Mouse (Mus musculus): ENCODE data around the gene Olfr545.
"Not testable (repeated sequence)": the region's sequence is repeated elsewhere in the genome, so short reads cannot be mapped to it uniquely, and the experiment has no call there.

Olfr545 gene

DNA sequence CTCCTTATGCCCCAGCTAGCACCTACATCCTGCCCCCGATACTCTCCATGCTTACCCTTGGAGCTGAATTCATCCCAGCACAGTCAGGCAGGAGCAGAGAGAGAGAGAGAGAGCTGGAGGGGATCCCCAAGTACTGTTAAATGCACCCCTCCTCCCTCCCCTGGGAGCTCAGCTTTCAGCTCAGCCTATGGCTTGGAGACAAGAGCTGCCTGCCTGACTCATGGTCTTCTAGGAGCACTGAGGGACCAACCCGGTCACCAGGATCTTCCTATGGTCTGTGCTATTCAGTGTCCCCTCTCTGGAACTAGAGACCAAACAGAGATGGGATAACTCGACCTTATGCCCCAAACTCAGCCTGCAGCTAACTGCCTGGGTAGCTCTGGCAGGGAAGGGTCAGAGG, at the start of gene Olfr545:
TSS of gene Olfr545 (minus strand) at position 101 of the 400 bp plus-strand sequence.
- DNase-seq (ENCODE audit: low read depth), result no peak

DNA sequence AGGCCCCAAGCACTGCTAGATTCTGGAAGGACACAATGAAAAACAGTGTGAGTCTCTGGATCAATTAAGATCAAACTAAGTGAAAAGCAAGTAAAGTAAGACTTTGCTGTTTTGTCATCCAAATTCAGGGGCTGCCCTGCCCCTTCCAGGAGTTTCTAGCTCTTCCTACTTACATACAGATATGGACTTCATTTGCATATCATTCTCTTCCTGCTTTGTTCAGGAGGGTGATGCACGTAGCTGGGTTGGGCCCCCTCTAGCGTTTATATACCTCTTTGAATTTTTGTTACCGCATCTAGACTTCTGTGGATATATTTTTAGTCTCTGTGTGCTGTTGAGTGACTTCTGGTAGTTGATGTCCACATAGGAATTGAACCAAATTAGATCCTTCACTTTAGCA, 41.9 kb upstream of the Olfr545 start:
- peak; percentile 17 for DNase-seq (ENCODE audit: low read depth)

DNA sequence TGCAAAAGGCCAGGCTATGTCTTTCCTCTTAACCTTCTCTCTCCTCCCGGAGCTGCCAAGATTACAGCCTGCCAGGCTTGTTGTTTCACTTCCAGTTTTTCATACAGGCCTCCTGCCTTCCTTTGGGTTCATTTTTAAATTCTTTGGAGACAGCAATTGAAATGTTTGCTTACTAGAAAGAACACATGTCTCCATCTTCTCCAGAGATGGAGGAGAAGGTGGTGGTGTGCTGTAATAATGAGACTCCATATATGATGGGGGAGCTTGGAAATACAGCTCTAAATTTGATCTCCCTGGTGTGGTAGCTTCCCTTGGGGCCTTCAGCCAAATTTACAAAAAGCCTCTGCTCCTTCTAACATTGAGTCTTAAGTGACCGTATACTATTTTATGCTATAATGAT, 41.2 kb upstream of the Olfr545 start, which contains the start of gene Olfr548-ps1:
TSS of gene Olfr548-ps1 (plus strand) at position 301 of the 400 bp plus-strand sequence.
- no peak for DNase-seq (ENCODE audit: low read depth)

DNA sequence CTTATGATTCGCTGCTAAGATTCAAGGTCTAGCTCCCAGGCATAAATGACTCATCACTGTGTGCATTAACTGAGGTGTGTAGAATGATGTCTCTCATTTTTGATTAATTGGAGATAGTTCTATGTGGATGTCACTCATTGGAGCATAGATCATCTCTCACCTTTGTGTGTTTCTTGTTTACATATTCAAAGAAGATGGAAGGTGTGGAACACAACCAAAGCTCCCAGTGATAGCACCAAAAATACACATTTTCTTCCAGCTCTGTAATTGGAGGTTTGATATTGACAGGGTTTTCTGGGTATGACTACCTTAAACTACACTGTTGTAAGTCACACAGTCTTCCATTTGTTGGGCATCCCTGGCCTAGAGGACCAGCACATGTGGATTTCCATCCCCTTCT, 35.1 kb upstream of the Olfr545 start, which contains the start of gene Olfr547:
TSS of gene Olfr547 (plus strand) at position 301 of the 400 bp plus-strand sequence.
- no peak for DNase-seq (ENCODE audit: low read depth)

DNA sequence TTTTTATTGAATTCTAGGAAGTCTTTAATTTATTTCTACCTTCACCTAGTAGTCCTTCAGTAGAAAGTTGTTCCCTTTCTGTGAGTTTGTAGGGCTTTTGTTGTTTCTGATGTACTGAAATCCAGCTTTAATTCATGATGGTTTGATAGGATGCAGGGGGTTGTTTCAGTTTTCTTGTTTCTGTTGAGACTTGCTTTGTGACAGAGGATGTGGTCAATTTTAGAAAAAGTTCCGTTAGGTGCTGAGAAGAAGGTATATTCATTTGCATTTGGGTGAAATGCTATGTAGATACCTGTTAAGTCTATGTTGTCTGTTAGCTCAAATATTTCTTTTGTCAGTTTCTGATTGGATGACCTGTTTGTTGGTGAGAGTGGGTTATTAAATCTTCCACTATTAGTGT, 29.7 kb upstream of the Olfr545 start:
- DNase-seq (ENCODE audit: low read depth), result peak; percentile 41

DNA sequence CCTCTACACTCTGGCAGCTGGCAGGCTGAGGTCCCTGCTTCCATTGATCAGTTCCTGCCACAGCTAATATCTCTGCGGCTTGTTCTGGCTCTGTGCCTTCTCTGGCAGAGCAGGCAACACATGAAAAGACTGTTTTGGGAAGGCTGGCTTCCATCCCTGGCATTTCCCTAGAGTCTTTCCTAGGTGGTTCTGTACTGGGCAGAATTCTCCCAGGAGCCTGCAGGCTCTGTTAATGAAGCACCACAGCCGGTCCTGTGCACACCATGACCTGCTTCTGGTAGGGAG, 17.6 kb upstream of the Olfr545 start:
- no peak for DNase-seq (ENCODE audit: low read depth)

DNA sequence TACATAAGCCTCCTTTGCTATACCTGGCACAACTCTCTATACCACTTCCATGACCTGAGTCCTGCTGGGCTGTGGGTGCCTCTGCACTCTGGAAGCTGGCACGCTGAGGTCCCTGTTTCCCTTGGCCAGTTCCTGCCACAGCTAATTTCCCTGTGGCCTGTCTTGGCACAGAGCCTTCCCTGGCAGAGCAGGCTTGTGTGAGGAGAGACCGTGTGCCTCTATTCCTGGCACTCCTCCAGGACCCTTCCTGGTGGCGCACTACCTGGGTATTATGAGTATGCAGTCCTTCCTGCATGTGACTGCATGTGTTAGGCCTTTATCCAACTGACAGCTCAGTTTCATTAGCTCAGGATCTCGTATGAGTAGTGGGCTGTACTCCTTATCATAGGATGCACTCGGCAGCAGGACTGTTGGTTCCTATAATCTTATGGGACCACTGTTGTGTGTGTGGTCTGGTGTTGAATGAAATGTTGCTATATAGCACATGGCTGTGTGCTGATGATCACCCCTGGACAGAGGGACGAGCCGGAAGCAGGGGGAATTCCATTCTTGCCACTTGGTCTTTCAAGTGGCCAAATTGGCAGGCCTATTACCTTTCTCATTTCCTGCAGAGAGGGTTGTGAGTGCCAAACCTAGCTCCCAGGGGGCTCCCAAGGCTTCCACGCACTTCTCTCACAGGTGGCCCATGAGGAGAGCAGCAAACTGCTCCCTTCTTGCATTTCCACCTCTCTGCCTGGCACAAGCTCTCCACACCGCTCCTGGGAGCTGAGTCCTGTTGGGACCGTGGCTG, 17.1 kb upstream of the Olfr545 start:
- no peak for DNase-seq (ENCODE audit: low read depth)

DNA sequence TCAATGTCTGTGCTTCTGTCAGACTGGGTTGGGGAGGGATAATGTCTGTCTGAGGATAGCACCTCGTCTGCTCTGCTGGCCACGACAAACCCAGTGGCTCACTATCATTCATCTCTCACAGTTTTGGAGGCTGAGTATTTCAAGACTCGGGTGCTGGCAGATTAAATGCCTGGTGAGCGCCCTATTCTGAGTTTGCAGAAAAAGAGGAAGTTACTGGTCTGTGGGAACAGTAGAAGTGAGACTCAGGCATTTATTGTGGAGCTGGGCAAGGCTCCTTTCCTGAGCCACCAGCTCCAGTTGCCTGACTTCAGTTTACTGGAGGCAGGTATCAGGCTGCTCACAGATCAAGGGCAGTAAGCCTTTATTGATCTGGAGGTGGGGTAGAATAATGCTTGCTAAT, 14.8 kb upstream of the Olfr545 start:
- DNase-seq (ENCODE audit: low read depth), result no peak

DNA sequence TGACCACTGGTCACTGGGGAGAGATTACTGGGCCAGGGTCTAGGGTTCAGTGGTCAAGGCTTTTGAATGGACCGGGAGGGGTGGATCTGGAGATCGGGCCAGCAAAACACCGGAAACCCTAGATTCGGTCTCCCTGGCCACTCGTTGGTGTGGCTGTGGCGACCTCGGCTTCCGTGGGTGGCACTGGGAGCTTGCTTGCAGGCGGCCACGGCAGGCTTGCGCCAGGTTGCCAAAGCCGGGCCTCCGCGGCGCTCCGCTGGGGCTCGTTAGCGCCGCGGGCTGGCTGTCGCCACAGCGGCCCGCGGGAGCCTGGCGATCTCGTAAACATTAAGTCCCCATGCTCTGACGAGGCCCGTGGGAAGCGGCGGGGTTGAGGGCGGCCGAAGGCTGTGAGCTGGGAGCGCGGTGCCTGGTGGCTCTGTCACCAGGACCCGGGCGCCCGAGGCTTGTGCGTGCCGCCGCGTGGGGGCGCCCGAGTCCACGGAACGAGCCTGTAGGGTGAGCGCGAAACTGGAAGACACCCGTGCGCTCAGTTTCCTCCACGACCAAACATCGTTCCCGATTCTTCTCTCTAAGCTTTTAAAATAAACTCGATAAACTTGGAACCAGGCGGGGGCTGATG, 13.6 kb upstream of the Olfr545 start:
- DNase-seq (ENCODE audit: low read depth), result peak; percentile 83

DNA sequence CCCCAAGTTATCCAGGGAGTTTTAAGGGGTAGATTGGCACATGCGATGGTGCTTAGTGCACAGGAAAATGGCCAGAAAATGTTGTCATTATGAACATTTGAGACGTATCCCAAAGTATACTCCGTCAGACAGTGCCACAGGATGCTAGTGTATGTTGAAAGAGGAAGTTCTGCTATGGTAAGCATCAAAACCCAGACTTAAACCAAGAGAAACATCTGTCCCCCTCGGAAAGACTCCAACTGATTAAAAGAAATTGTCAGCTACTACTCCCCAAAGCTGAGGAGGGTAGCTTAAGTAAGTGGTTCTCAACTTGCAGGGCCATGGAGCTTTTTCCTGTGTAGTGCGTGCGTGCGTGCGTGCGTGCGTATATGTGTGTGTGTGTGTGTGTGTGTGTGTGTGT, 12.6 kb upstream of the Olfr545 start:
- no peak for DNase-seq (ENCODE audit: low read depth)

DNA sequence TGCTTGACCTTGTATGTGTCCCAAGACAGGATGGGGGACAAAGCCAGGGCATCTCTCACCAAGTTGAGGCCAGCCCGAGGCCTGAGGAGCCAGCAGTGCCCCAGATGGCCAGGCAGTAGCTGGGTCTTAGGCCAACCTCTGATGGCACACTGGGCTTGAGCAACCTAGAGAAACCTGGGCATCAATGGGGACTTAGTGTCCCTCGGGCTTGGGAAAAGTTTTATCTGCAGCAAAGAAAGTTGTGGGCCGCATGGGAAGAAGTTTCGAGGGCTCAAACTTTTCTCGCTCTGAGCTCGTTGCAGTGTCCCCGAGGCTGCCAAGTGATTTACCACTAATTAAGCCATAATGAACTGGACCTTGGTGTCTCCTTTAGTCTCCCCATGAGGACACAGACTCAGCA, 10.4 kb upstream of the Olfr545 start:
- DNase-seq (ENCODE audit: low read depth), result no peak

DNA sequence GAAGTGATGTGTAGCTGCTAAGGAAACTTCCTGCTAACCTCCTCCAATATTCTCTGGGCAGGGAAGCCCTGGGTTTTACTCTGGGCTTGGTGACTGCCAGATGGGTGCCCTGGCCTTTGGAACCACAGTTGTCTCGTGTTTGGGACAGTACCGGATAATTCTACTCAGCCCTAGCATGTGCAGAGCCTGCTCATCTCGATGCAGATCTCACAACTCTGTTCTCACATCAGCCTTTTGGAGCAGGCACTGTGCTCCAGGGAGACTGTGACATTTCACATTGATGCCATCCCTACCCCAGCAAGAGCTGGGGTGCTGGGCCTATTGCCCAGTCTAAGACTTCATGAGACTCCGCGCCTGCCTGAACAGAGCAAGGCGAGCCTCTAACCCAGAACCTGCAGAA, 9.3 kb upstream of the Olfr545 start:
- no peak for DNase-seq (ENCODE audit: low read depth)

DNA sequence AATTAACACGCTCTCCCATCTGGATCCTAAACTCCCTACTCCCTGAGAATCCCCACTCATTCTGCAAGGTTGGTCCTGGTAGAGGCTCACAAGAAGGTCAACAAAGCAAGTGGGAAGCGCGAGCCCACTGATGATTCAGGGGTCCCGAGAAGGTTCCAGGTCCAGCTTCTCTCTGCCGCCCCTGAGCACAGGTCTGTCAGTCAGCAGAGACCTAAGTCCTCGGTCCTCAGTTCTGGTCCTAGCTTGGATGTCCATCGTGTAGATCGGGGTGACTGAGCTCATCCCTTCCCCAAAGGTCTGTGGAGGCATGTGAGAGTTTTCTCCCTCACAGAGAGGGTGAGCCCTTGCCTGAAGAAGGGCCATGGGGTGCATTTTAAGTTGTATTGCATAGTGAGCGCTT, 8.7 kb upstream of the Olfr545 start:
- no peak for DNase-seq (ENCODE audit: low read depth)

DNA sequence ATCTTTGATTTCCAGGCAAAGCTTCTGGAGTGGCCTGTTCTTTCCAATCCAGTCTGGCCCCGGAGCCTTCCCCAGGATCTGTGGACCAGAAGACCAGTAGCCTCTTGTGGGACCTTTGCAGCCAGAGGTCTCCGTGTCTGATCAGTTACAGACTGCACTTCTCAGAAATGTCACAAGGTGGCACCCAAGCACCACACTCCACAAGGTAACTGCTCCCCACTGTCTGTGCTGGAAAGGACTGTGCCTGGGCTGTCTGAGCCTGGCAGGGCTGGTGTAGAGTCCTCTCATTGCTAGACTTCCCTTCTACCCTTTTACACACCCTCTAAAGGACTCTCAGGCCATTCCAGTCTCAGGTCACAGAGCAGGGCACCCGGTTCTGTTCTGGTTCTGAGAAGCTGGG, 7.5 kb upstream of the Olfr545 start:
- DNase-seq (ENCODE audit: low read depth), result peak; percentile 76

DNA sequence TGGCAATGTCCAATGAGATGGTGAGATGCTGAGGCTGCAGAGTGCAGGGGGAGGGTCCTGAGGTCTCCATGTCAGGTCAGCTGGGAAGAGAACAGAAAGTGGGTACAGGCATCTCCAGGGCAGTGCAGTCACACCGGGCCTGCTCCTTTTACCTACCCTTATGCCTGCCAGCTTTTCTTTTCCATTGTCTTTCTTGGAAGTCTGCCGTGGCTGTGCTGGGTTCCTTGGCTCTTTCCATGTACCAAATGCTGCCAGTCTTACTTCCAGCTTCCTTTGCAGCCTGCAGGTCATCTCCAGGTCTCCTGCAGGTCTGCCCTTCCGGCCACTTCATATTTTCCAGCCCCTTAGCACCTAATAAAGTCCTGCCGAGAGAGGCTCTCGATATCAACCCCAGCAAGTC, 2.6 kb upstream of the Olfr545 start:
- DNase-seq (ENCODE audit: low read depth), result no peak

DNA sequence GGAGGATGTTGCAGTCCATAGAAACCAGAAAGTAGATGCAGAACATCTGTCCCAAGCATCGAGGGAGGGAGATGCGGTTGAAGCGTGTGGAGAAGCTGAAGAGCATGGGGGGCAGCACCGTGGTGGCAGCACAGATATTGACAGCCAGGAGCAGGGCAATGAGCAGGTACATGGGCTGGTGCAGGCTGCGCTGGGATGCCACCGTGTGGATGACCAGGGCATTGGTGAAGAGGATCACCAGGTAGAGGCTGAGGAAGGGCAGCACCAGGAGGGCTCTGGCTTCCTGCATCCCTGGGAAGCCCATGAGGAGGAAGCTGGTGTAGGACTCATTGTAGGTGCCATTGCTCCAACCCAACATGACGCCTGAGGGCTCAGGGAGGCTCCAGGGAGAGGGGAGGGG, 5.0 kb downstream of the Olfr545 start:
- not testable (repeated sequence) for DNase-seq (ENCODE audit: low read depth)

DNA sequence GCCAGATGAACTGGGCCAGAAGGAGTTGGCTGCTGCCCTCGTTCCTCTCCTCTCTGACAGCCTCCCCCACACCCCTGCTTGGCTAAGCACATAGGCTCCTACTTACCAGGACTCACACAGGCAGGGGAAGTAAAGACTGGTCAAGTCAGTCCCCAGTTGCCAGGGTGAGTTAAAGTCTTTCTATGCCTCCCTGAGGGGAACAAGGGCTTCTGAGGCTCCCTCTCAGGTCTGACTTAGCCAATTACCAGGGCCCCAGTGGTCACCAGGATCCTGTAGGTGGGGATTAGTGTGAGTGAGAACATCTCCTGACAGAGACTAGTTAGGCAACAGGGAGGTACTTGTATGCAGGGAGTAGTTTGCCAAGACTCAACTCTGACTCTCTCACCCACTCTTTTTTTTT, 11.2 kb downstream of the Olfr545 start, which contains the start of gene Olfr544:
TSS of gene Olfr544 (minus strand) at position 153 of the 400 bp plus-strand sequence.
- DNase-seq (ENCODE audit: low read depth), result no peak

DNA sequence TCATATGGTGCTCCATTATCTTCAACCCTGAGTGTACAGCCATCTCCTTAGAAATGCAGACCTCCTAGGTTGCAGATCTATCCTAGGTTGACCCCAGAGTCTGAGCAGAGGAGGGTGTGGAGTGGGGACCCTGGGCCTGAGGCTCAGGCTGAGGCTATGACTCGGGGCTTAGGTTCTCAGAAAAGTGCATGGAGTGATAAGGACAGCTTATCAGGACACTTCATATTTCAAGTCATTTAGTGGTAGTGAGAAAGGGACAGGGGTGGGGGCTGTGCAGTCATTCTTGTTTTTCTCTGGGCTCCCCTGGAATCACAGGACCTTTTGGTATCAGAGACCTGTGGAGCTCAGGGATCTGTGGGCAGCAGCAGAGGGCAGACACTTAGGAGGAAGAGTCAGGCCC, 13.3 kb downstream of the Olfr545 start:
- DNase-seq (ENCODE audit: low read depth), result no peak

DNA sequence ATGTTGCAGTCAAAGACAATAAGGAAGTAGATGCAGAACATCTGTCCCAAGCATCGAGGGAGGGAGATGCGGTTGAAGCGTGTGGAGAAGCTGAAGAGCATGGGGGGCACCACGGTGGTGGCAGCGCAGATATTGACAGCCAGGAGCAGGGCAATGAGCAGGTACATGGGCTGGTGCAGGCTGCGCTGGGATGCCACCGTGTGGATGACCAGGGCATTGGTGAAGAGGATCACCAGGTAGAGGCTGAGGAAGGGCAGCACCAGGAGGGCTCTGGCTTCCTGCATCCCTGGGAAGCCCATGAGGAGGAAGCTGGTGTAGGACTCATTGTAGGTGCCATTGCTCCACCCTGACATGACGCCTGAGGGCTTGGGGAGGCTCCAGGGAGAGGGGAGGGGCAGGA, 14.6 kb downstream of the Olfr545 start:
- not testable (repeated sequence) for DNase-seq (ENCODE audit: low read depth)

DNA sequence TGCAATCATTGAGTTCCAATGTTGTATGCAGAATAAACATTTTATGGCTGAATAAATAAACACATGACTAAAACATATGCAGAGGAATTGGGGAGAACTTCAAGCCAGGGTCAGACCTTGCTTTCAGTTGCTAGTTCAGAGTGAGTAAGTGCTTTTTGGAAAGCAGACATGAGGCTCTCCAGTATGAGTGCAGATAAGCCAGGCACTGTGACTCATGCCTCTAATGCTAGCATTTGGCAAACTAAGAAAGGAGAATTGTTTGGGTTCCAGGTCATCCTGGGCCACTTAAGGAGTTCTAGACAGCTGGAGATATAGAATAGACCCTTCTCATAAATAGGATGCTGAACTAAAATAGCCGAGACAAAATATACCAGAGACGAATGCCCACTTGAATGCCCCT, 15.7 kb downstream of the Olfr545 start:
- no peak for DNase-seq (ENCODE audit: low read depth)

DNA sequence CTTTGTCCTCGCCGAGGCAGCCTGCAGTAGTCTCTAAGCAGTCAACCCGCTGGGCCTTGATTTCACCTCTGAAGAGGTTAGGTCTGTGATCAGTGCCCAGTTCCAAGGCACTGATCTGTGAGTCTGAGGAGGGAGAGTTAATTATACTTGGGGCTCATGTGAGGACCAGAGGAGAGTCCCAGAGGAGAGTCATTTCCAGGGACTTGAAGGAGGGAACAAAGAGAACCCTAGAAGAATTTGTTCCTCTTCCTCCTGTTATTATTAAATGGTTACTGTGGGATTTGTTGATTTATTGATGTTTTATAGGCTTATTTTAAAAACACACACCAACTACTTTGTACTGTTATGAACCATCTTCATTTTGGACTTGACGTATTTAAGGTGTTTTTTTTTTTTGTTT, 17.8 kb downstream of the Olfr545 start, which contains the start of gene Olfr543:
TSS of gene Olfr543 (minus strand) at position 101 of the 400 bp plus-strand sequence.
- DNase-seq (ENCODE audit: low read depth), result no peak

DNA sequence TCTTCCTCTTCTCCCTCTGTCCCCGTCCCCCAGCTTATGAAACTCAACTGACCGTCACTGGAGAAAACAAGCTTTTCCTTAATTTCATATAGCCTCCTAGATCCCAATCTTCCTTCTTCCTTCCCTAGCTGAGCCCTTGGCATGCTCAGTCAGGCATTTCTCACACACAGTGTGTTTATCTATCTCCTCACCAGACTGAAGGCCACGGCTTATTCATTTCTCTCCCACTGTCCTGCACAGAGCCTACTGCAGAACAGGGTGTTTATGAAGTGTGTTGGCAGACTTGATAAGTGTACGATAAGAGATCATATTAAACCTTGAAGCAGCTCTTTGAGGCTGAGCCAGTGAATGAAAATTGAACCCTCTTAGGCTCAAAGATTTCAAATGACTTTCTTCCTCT, 18.6 kb downstream of the Olfr545 start:
- DNase-seq (ENCODE audit: low read depth), result no peak

DNA sequence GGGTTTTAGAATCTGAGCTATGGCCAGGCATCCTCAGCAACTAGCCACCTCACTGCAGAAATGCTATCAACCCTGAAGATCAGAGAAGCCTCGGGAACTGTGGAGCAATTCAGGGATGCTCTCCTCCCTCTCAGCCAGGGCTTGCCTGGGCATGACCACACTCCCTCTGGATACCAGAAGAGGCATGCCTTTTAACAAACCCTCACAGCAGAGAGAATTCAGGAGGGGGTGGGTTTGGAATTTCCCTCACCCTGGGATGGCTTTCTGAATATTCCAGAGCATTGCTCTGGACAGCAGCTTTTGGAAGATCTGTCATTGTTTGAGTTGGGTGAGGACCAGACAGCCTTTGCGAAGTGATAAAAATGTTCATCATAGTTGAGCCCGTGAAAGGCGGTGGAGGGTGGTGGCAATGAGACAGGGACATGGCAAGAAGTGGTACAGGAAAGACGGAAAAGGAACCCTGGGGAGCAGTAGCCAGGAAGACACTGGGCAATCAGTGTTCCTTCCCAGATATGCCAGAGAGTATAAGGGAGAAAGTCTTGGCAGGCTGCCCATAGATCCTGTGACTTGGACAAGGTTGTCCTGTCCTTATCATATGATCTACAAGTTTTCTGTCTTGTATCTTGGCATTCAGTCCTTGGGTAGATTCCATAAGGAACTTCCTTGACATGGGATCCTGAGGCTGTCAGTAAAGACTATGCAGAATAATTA, 19.9 kb downstream of the Olfr545 start:
- DNase-seq (ENCODE audit: low read depth), result no peak
